Comparison of ENCODE assay signal across 8 mouse cellular contexts in genomic region chr7:132576116-132576650, GRCm38 (mm10). TPM values are rescaled to one million over a fixed set of nuclear protein-coding genes. Genes with fewer than 3 reads are reported as not detected.
DNase-seq lines count a peak whose midpoint lies in the region; ATAC-seq lines count a peak whose summit lies in the region.

Gene Oat, minus strand, starts transcription at chr7:132576398.

- 0 out of 2 replicates have a peak, but pooled peaks cover under 1% of the 10 kb centered on the region for H3K4me1 ChIP-seq in brown adipose tissue, adult 24 weeks (ENCODE audit: control insufficient read depth, insufficient read depth, insufficient read length, low read length)
- peaks cover 48% of the 10 kb centered on the region for H3K4me1 ChIP-seq in heart, embryonic 13.5 days
- peaks cover 51% of the 10 kb centered on the region for H3K4me1 ChIP-seq in liver, embryonic 12.5 days
- peaks cover 18% of the 10 kb centered on the region for H3K4me1 ChIP-seq in stomach, embryonic 15.5 days

- no peaks in the 10 kb centered on the region for H3K36me3 ChIP-seq in heart, embryonic 13.5 days
- no peaks in the 10 kb centered on the region for H3K36me3 ChIP-seq in liver, embryonic 12.5 days
- no peaks in the 10 kb centered on the region for H3K36me3 ChIP-seq in stomach, embryonic 15.5 days

- peak within 1 kb of the TSS; percentile 74 for H3K4me2 ChIP-seq in heart, embryonic 13.5 days
- H3K4me2 ChIP-seq in liver, embryonic 12.5 days, result peak within 1 kb of the TSS; percentile 88
- H3K4me2 ChIP-seq in stomach, embryonic 15.5 days, result peak within 1 kb of the TSS; percentile 78

- H3K9me3 ChIP-seq in heart, embryonic 13.5 days, result no peaks in the 10 kb centered on the region; the same call in 1 of the 2 replicates
- H3K9me3 ChIP-seq in liver, embryonic 12.5 days (replicated peaks), result no peaks in the 10 kb centered on the region
- no peaks in the 10 kb centered on the region for H3K9me3 ChIP-seq in stomach, embryonic 15.5 days

- peak within 1 kb of the TSS; percentile 81 for H3K4me3 ChIP-seq in brown adipose tissue, adult 24 weeks (ENCODE audit: insufficient read depth, low read depth, low read length)
- H3K4me3 ChIP-seq in heart, embryonic 13.5 days, result peak within 1 kb of the TSS; percentile 81
- peak within 1 kb of the TSS; percentile 85 for H3K4me3 ChIP-seq in liver, embryonic 12.5 days
- peak within 1 kb of the TSS; percentile 70 for H3K4me3 ChIP-seq in stomach, embryonic 15.5 days (replicated peaks)

- peak within 1 kb of the TSS; percentile 92 for H3K9ac ChIP-seq in heart, embryonic 13.5 days
- peak within 1 kb of the TSS; percentile 87 for H3K9ac ChIP-seq in liver, embryonic 12.5 days
- peak within 1 kb of the TSS; percentile 70 for H3K9ac ChIP-seq in stomach, embryonic 15.5 days

- H3K27ac ChIP-seq in brown adipose tissue, adult 24 weeks (replicated peaks; ENCODE audit: low read depth, low read length), result peak within 1 kb of the TSS; percentile 70
- H3K27ac ChIP-seq in heart, embryonic 13.5 days (replicated peaks), result peak within 1 kb of the TSS; percentile 98
- peak within 1 kb of the TSS; percentile 95 for H3K27ac ChIP-seq in liver, embryonic 12.5 days
- H3K27ac ChIP-seq in stomach, embryonic 15.5 days, result peak within 1 kb of the TSS; percentile 97

- peak; percentile 94 for ATAC-seq in heart, embryonic 13.5 days (ENCODE audit: extremely low read depth, insufficient number of reproducible peaks, low FRiP score, low TSS enrichment)
- peak; percentile 96 for ATAC-seq in liver, embryonic 12.5 days
- ATAC-seq in stomach, embryonic 15.5 days (ENCODE audit: insufficient read depth, low FRiP score, low read depth), result peak; percentile 95

- no peaks in the 10 kb centered on the region; the same call in 1 of the 2 replicates for H3K27me3 ChIP-seq in heart, embryonic 13.5 days (replicated peaks)
- H3K27me3 ChIP-seq in liver, embryonic 12.5 days (replicated peaks), result peaks cover 24% of the 10 kb centered on the region
- H3K27me3 ChIP-seq in stomach, embryonic 15.5 days (replicated peaks), result no peaks in the 10 kb centered on the region

- under 1% methylated on average over 49 of the region's 49 CpGs for WGBS in heart, embryonic 13.5 days
- under 1% methylated on average over 49 of the region's 49 CpGs for WGBS in liver, embryonic 12.5 days (ENCODE audit: insufficient replicate concordance)
- whole genome bisulfite sequencing in stomach, embryonic 15.5 days, result under 1% methylated on average over 49 of the region's 49 CpGs

- DNase-seq in CD4-positive, CD25-positive, alpha-beta regulatory T cell, adult 2 months (ENCODE audit: low read depth, low spot score), result peak; percentile 97
- DNase-seq in fat pad, adult 2 months (ENCODE audit: extremely low read depth, low read depth, low spot score), result peak; percentile 66
- peak; percentile 96 for DNase-seq in kidney, postnatal 10 days
- DNase-seq in natural killer cell, adult 2 months (ENCODE audit: low spot score in 2 of 2), result peak; percentile 88 to 92

RNA-seq across cellular contexts. Expression of gene Oat, which starts in this region (rescaled TPM):
- polyA plus RNA-seq in brown adipose tissue, adult 24 weeks (2012; ENCODE audit: insufficient read depth, insufficient read length, missing spikeins), result 50.3 and 75.2 TPM in 2 replicates
- 169 and 184 TPM in 2 replicates for polyA plus RNA-seq in heart, embryonic 13.5 days (2015; fragmentation: Nextera tagmentation; extraction: Ambion mirVana)
- polyA plus RNA-seq in liver, embryonic 12.5 days (2016; fragmentation: Nextera tagmentation; extraction: Ambion mirVana), result 94.4 and 96.9 TPM in 2 replicates
- polyA plus RNA-seq in stomach, embryonic 15.5 days (2015; fragmentation: Nextera tagmentation; extraction: Ambion mirVana), result 406 and 472 TPM in 2 replicates

Comparison
In these comparisons a context has a peak if more than half of its experiments do, and no peak if none do; other contexts are left out.
1. Peak in every context shown above with its lines: DNase-seq, ATAC-seq, H3K4me3 ChIP-seq and H3K27ac ChIP-seq.